Mouse (Mus musculus) heart, postnatal 0 days (tissue): ENCODE results near the gene Galntl6. TPM values are rescaled to one million over a fixed set of nuclear protein-coding genes. Genes with fewer than 3 reads are reported as not detected.

ENCODE experiments used
- ATAC-seq: fragments of 200-750 bp; cut with Nextera tagmentation; 2 replicates; pipeline ENCODE4 v1.8.0; 2017; ENCODE audit warnings: low read depth, moderate number of reproducible peaks, moderate library complexity; ENCODE audit not compliant: insufficient read depth
- DNase-seq: peaks from one replicate; pipeline ENCODE4 v3.0.0-alpha.2; 2016; ENCODE audit warnings: low spot score
- H3K27ac ChIP-seq: fragments of 300-500 bp; sonication (generic); 2 replicates; pipeline ENCODE4 v1.5.1; 2014; ENCODE audit warnings: low read depth, mild to moderate bottlenecking
- H3K27me3 ChIP-seq: fragments of 300-500 bp; sonication (generic); 2 replicates; pipeline ENCODE4 v1.6.1; 2014; ENCODE audit warnings: low read length, mixed read lengths; ENCODE audit not compliant: control insufficient read depth, insufficient read depth
- H3K36me3 ChIP-seq: fragments of 300-500 bp; sonication (generic); replicated peaks from 2 replicates; pipeline ENCODE4 v1.6.1; 2014; ENCODE audit warnings: low read length, mixed read lengths; ENCODE audit not compliant: control insufficient read depth, insufficient read depth
- H3K4me1 ChIP-seq: fragments of 300-500 bp; sonication (generic); 2 replicates; pipeline ENCODE4 v1.6.1; 2014; ENCODE audit warnings: antibody characterized with exemption; ENCODE audit not compliant: control insufficient read depth, insufficient read depth
- H3K4me2 ChIP-seq: fragments of 300-500 bp; sonication (generic); 2 replicates; pipeline ENCODE4 v1.6.1; 2014; ENCODE audit warnings: low read depth, mild to moderate bottlenecking, low read length, moderate library complexity
- H3K4me3 ChIP-seq: fragments of 300-500 bp; sonication (generic); 2 replicates; pipeline ENCODE4 v1.5.1; 2014; ENCODE audit warnings: low read depth, low read length
- H3K9ac ChIP-seq: fragments of 300-500 bp; sonication (generic); replicated peaks from 2 replicates; pipeline ENCODE4 v1.6.1; 2014; ENCODE audit warnings: low read depth, low read length, mixed read lengths
- H3K9me3 ChIP-seq: fragments of 300-500 bp; sonication (generic); replicated peaks from 2 replicates; pipeline ENCODE4 v1.6.1; 2016; ENCODE audit warnings: low read length; ENCODE audit not compliant: control insufficient read depth
- CTCF ChIP-seq: IDR thresholded peaks from 2 replicates; pipeline ENCODE4 v1.5.1; 2016; ENCODE audit warnings: antibody characterized with exemption, control low read depth, low read depth
- EP300 ChIP-seq: IDR thresholded peaks from 2 replicates; pipeline ENCODE4 v1.6.1; 2016; ENCODE audit warnings: antibody characterized with exemption, low read depth
- WGBS: fragments of 180-500 bp; shearing (Covaris S2); extraction: QIAGEN DNeasy Blood & Tissue Kit; methylation state at CpG from one replicate; pipeline ENCODE4 v1.1.7; 2014; 5-methylcytosine and 5-hydroxymethylcytosine counted together
- polyA plus RNA-seq: library from polyadenylated mRNA; unstranded; fragments of >200 nt; fragmentation: Nextera tagmentation; extraction: Ambion mirVana; gene quantifications from 2 replicates; pipeline ENCODE4 v1.2.1, GENCODE M21; 2015
- total RNA-seq: library from RNA; depleted of rRNA; stranded (reverse); fragments of >200 nt; gene quantifications from 2 replicates; pipeline ENCODE4 v1.2.3, GENCODE M21; 2014; ENCODE audit warnings: low replicate concordance

Gene Galntl6
- total and polyA plus RNA-seq, 2 experiments from 2014 or later: not detected

- ATAC-seq (no peak), DNase-seq (peak; percentile 7)
- Histone ChIP-seq H3K9ac (no peak overlapping the region), H3K36me3 (no peaks in the 10 kb centered on the region), H3K4me2 (no peak overlapping the region), H3K4me3 (no peak overlapping the region), H3K27me3 (no peaks in the 10 kb centered on the region), H3K9me3 (no peaks in the 10 kb centered on the region), H3K4me1 (no peaks in the 10 kb centered on the region), H3K27ac (no peak overlapping the region)
- 14% methylated on average over 1 of the region's 1 CpGs for whole genome bisulfite sequencing
- TF ChIP-seq EP300 (no peak), CTCF (peak; percentile 36)
Measured at GRCm38 (mm10) chr8:58886405-58886804, 26.0 kb downstream of the Galntl6 start.

DNA sequence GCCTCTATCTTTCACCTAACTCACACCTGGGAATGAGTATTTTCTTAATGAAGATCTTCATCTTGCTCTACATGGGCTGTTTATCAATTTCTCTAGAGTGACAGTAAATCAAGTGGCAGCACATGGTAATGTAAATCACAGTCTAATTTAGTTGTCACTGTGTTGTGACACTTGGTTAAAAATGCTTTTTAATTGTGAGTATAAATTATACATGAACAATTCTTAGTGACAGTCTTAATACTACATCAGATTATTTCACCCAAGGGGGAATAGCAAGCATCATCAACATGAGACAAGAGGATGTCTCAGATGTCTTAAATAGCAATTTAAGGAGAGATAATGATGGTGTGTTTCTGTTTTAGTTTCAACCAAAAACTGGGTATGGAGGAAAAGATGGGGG is 88.1 kb downstream of the Galntl6 start:
- TF ChIP-seq CTCF (no peak), EP300 (no peak)
- H3K9me3 ChIP-seq: no peaks in the 10 kb centered on the region
- DNase-seq: no peak
- H3K4me2 ChIP-seq: no peak overlapping the region
- H3K9ac ChIP-seq: no peak overlapping the region
- ATAC-seq: no peak
- H3K27ac ChIP-seq: no peak overlapping the region
- no peaks in the 10 kb centered on the region for H3K36me3 ChIP-seq
- H3K4me3 ChIP-seq: no peak overlapping the region
- no peaks in the 10 kb centered on the region for H3K4me1 ChIP-seq
- H3K27me3 ChIP-seq: no peaks in the 10 kb centered on the region

DNA sequence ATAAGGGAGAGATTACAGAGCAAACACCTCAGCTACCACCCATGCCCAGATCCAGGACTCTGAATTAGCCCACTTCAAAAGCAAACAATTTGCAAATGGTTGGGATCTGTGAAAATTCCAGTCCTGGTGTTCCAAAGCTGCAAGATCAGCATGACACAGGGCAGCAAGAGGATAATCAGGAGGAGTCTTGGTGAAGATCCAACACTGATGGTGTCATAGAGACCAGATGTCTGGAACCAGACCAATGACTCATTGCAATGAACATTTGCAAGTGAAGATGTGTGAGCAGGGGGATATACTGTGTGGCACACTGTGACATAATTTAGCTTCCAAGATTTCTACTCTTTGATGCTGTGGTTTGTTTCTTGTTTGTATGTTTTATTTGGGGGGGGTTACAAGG is 107.2 kb downstream of the Galntl6 start:
- no peak for DNase-seq

DNA sequence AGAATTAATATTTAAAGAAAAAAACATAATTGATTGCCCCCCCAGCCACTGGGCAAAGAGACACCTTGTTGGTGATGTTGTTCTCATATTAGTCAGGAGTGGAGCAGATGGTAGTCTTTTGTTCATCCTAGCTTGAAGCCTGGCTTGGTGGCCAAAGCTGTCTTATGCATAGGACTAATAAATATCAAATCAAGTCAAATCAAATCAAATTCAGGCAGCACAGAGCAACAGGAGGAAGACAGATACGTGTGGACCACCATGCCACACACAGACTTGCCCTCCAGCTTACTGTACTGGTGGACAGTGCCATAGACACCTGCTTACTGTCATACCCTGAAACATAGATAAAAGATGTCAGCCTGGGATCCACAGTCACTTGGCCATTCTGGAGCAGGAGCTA is 110.6 kb downstream of the Galntl6 start:
- H3K27me3 ChIP-seq: no peaks in the 10 kb centered on the region
- no peak for ATAC-seq
- 46% methylated on average over 1 of the region's 1 CpGs for WGBS

More for the DNA sequence above, 107.2 kb downstream of the Galntl6 start:
- TF ChIP-seq EP300 (no peak), CTCF (no peak)
- no peak for ATAC-seq
- Histone ChIP-seq H3K4me1 (no peaks in the 10 kb centered on the region), H3K4me3 (no peak overlapping the region), H3K4me2 (no peak overlapping the region), H3K36me3 (no peaks in the 10 kb centered on the region), H3K9me3 (no peaks in the 10 kb centered on the region), H3K9ac (no peak overlapping the region), H3K27ac (no peak overlapping the region), H3K27me3 (no peaks in the 10 kb centered on the region)

GRCm38 (mm10) chr8:58753769-58754168 is 158.7 kb downstream of the Galntl6 start:
- no peak overlapping the region for H3K4me2 ChIP-seq
- ATAC-seq (no peak), DNase-seq (no peak)
- H3K4me3 ChIP-seq: no peak overlapping the region
- no peak overlapping the region for H3K27ac ChIP-seq
- H3K27me3 ChIP-seq: no peaks in the 10 kb centered on the region
- no peak for TF ChIP-seq CTCF
- TF ChIP-seq EP300: no peak
- 84% methylated on average over 2 of the region's 2 CpGs for WGBS
- no peak overlapping the region for H3K9ac ChIP-seq
- no peaks in the 10 kb centered on the region for H3K36me3 ChIP-seq
- H3K9me3 ChIP-seq: no peaks in the 10 kb centered on the region
- H3K4me1 ChIP-seq: no peaks in the 10 kb centered on the region

More for the DNA sequence above, 110.6 kb downstream of the Galntl6 start:
- H3K27ac ChIP-seq: no peak overlapping the region
- H3K9me3 ChIP-seq: no peaks in the 10 kb centered on the region
- TF ChIP-seq CTCF (no peak), EP300 (no peak)
- H3K4me3 ChIP-seq: no peak overlapping the region
- no peak overlapping the region for H3K4me2 ChIP-seq
- H3K9ac ChIP-seq: no peak overlapping the region
- no peak for DNase-seq
- H3K36me3 ChIP-seq: no peaks in the 10 kb centered on the region
- H3K4me1 ChIP-seq: no peaks in the 10 kb centered on the region

DNA sequence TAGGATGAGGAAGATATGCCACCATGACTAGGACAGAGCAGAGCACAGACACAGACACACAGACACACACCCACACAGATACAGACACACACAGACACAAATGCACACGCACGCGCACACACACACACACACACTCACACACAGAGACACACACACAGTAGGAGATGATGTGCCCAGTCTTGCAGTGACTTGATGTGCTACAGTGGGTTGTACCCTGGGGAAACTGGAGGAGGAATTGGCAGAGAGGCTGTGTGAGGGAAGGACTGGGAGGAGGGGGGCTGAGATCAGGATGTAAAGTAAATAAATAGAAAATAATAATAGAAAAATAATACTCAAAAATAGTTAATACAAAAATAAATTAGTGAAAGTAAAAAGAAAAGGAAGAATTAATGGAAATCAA is 174.5 kb downstream of the Galntl6 start:
- no peaks in the 10 kb centered on the region for H3K27me3 ChIP-seq
- no peak overlapping the region for H3K27ac ChIP-seq
- DNase-seq (no peak), ATAC-seq (no peak)
- TF ChIP-seq CTCF (no peak), EP300 (no peak)
- no peaks in the 10 kb centered on the region for H3K9me3 ChIP-seq
- H3K4me3 ChIP-seq: no peak overlapping the region
- 85% methylated on average over 3 of the region's 3 CpGs for WGBS
- no peak overlapping the region for H3K4me2 ChIP-seq
- no peaks in the 10 kb centered on the region for H3K36me3 ChIP-seq
- H3K4me1 ChIP-seq: no peaks in the 10 kb centered on the region
- H3K9ac ChIP-seq: no peak overlapping the region
